Mouse (Mus musculus): Measurements from ENCODE around the gene Tfe3. TPM values are rescaled to one million over a fixed set of nuclear protein-coding genes. Genes with fewer than 3 reads are reported as not detected.
A peak's percentile ranks its signal among the peaks of the same experiment; 100 is the strongest.

The Tfe3 gene
- polyA plus RNA-seq, 1 experiment from 2014 or later = 30.9 TPM

DNA sequence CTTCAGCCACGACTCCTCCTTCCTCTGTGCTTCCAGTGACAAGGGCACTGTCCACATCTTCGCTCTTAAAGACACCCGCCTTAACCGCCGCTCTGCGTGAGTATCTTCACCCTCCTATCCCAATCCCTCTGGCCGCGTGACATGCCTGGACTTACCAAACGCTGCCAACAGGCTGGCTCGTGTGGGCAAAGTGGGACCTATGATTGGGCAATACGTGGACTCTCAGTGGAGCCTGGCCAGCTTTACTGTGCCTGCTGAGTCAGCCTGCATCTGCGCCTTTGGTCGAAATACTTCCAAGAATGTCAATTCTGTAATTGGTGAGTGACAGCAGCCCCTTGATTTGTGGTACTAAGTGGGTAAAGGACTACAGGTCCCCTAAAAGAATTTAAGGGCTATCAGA lies 35.2 kb upstream of the Tfe3 start:
- WGBS = 90% methylated on average over 13 of the region's 13 CpGs
- H3K9ac ChIP-seq (replicated peaks; ENCODE audit: low read length) = no peak overlapping the region
- no peak for ATAC-seq (ENCODE audit: low FRiP score, low TSS enrichment)

GRCm38 (mm10) chrX:7728215-7728921 lies 34.0 kb upstream of the Tfe3 start, which contains the start of gene Praf2:
Gene Praf2, plus strand, starts transcription at chrX:7728439.
- H3K27me3 ChIP-seq (ENCODE audit: insufficient read depth, low read length) = no peaks in the 10 kb centered on the region
- 20% methylated on average over 42 of the region's 42 CpGs for WGBS
- peak within 1 kb of the TSS; percentile 71 for H3K27ac ChIP-seq (ENCODE audit: low read length)
- H3K36me3 ChIP-seq (ENCODE audit: insufficient read depth, low read length) = peaks cover 20% of the 10 kb centered on the region; the same call in 1 of the 2 replicates
- peak within 1 kb of the TSS; percentile 58 for H3K4me2 ChIP-seq (replicated peaks; ENCODE audit: low read depth, low read length)
- ATAC-seq (ENCODE audit: low FRiP score, low TSS enrichment) = peak; percentile 94
- peak within 1 kb of the TSS; percentile 55 for H3K9ac ChIP-seq (replicated peaks; ENCODE audit: low read length)
- H3K4me1 ChIP-seq (ENCODE audit: insufficient read depth, low read length) = no peaks in the 10 kb centered on the region
- no peaks in the 10 kb centered on the region for H3K9me3 ChIP-seq (ENCODE audit: low read length)
- peak within 1 kb of the TSS; percentile 53 for H3K4me3 ChIP-seq (ENCODE audit: low read length)

More for the DNA sequence above, 35.2 kb upstream of the Tfe3 start:
- Histone ChIP-seq H3K36me3 (ENCODE audit: insufficient read depth, low read length) (peaks cover 20% of the 10 kb centered on the region; the same call in 1 of the 2 replicates), H3K27me3 (ENCODE audit: insufficient read depth, low read length) (no peaks in the 10 kb centered on the region), H3K27ac (ENCODE audit: low read length) (no peak overlapping the region), H3K4me1 (ENCODE audit: insufficient read depth, low read length) (peaks cover 6% of the 10 kb centered on the region; the same call in 1 of the 2 replicates), H3K9me3 (ENCODE audit: low read length) (no peaks in the 10 kb centered on the region), H3K4me3 (ENCODE audit: low read length) (no peak overlapping the region), H3K4me2 (replicated peaks; ENCODE audit: low read depth, low read length) (no peak overlapping the region)

- peak overlapping the region; percentile 52 for H3K9ac ChIP-seq (replicated peaks; ENCODE audit: low read length)
- peak overlapping the region; percentile 58 for H3K4me2 ChIP-seq (replicated peaks; ENCODE audit: low read depth, low read length)
- no peaks in the 10 kb centered on the region for H3K4me1 ChIP-seq (ENCODE audit: insufficient read depth, low read length)
- H3K27me3 ChIP-seq (ENCODE audit: insufficient read depth, low read length) = no peaks in the 10 kb centered on the region
- no peak overlapping the region for H3K27ac ChIP-seq (ENCODE audit: low read length)
- H3K9me3 ChIP-seq (ENCODE audit: low read length) = no peaks in the 10 kb centered on the region
- WGBS = 33% methylated on average over 4 of the region's 4 CpGs
- H3K36me3 ChIP-seq (ENCODE audit: insufficient read depth, low read length) = peaks cover 18% of the 10 kb centered on the region; the same call in 1 of the 2 replicates
- H3K4me3 ChIP-seq (ENCODE audit: low read length) = peak overlapping the region; percentile 53
- no peak for ATAC-seq (ENCODE audit: low FRiP score, low TSS enrichment)
These were observed 33.5 kb upstream of the Tfe3 start for GRCm38 (mm10) chrX:7728922-7729265.

GRCm38 (mm10) chrX:7733571-7734156 lies 28.7 kb upstream of the Tfe3 start:
- H3K4me3 ChIP-seq (ENCODE audit: low read length) = no peak overlapping the region
- H3K4me1 ChIP-seq (ENCODE audit: insufficient read depth, low read length) = no peaks in the 10 kb centered on the region
- ATAC-seq (ENCODE audit: low FRiP score, low TSS enrichment) = peak; percentile 16; the same call in 1 of the 2 replicates
- H3K9me3 ChIP-seq (ENCODE audit: low read length) = no peaks in the 10 kb centered on the region
- no peak overlapping the region for H3K27ac ChIP-seq (ENCODE audit: low read length)
- no peaks in the 10 kb centered on the region for H3K36me3 ChIP-seq (ENCODE audit: insufficient read depth, low read length)
- no peaks in the 10 kb centered on the region for H3K27me3 ChIP-seq (ENCODE audit: insufficient read depth, low read length)
- no peak overlapping the region for H3K9ac ChIP-seq (replicated peaks; ENCODE audit: low read length)
- WGBS = 34% methylated on average over 21 of the region's 26 CpGs
- H3K4me2 ChIP-seq (replicated peaks; ENCODE audit: low read depth, low read length) = no peak overlapping the region

GRCm38 (mm10) chrX:7739336-7740081 lies 22.9 kb upstream of the Tfe3 start:
- H3K27me3 ChIP-seq (ENCODE audit: insufficient read depth, low read length) = no peaks in the 10 kb centered on the region
- H3K4me2 ChIP-seq (replicated peaks; ENCODE audit: low read depth, low read length) = peak overlapping the region; percentile 27
- H3K36me3 ChIP-seq (ENCODE audit: insufficient read depth, low read length) = no peaks in the 10 kb centered on the region
- peak overlapping the region; percentile 3; the same call in 1 of the 2 replicates for H3K4me3 ChIP-seq (ENCODE audit: low read length)
- no peaks in the 10 kb centered on the region for H3K4me1 ChIP-seq (ENCODE audit: insufficient read depth, low read length)
- no peaks in the 10 kb centered on the region for H3K9me3 ChIP-seq (ENCODE audit: low read length)
- H3K27ac ChIP-seq (ENCODE audit: low read length) = peak overlapping the region; percentile 75; the same call in 1 of the 2 replicates
- WGBS = 64% methylated on average over 14 of the region's 14 CpGs
- ATAC-seq (ENCODE audit: low FRiP score, low TSS enrichment) = peak; percentile 73; the same call in 1 of the 2 replicates
- H3K9ac ChIP-seq (replicated peaks; ENCODE audit: low read length) = 0 out of 2 replicates have a peak overlapping the region, but pooled peaks have one; percentile 0

DNA sequence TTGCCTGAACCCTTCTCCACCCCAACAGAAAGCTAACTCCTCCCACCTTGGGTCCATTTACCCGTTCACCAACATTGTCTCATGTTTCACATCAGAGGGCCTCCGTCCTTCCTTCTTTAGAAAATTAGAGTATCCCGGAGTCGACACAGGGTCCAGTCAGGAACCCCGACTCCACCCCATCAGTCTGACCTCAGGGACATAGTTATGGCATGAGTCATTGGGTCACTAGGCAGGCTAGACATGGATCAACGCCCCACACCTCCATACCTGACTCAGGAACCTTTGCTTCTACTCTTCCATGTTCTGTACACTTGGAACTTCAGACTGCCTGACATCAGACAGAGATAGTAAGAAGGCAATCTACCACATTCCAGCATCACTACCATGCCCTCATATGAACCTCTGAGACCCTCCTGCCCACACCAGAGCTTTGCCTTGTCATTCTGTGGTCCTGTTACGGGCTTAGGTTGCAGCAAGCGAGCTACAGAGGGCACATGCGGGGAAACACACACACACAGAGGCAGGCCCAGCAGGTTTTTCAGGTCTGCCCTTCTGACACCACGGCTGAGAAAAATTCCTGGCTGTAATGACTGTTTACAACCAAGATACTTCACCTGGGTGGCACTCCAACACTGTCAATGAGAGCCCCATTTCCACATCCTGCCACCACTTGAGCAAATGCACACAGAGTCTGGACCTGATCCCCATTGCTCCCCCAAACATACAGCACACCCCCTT lies 22.1 kb upstream of the Tfe3 start:
- Histone ChIP-seq H3K4me3 (ENCODE audit: low read length) (peak overlapping the region; percentile 28), H3K27ac (ENCODE audit: low read length) (peak overlapping the region; percentile 75), H3K27me3 (ENCODE audit: insufficient read depth, low read length) (no peaks in the 10 kb centered on the region), H3K9ac (replicated peaks; ENCODE audit: low read length) (no peak overlapping the region), H3K4me1 (ENCODE audit: insufficient read depth, low read length) (no peaks in the 10 kb centered on the region), H3K9me3 (ENCODE audit: low read length) (no peaks in the 10 kb centered on the region), H3K36me3 (ENCODE audit: insufficient read depth, low read length) (no peaks in the 10 kb centered on the region), H3K4me2 (replicated peaks; ENCODE audit: low read depth, low read length) (peak overlapping the region; percentile 27)
- ATAC-seq (ENCODE audit: low FRiP score, low TSS enrichment) = peak; percentile 50
- WGBS = 41% methylated on average over 10 of the region's 10 CpGs

- H3K27me3 ChIP-seq (ENCODE audit: insufficient read depth, low read length) = no peaks in the 10 kb centered on the region
- no peaks in the 10 kb centered on the region for H3K4me1 ChIP-seq (ENCODE audit: insufficient read depth, low read length)
- H3K9me3 ChIP-seq (ENCODE audit: low read length) = no peaks in the 10 kb centered on the region
- WGBS = 71% methylated on average over 5 of the region's 5 CpGs
- peak; percentile 52; the same call in 1 of the 2 replicates for ATAC-seq (ENCODE audit: low FRiP score, low TSS enrichment)
- no peaks in the 10 kb centered on the region for H3K36me3 ChIP-seq (ENCODE audit: insufficient read depth, low read length)
- H3K9ac ChIP-seq (replicated peaks; ENCODE audit: low read length) = no peak overlapping the region
- H3K4me2 ChIP-seq (replicated peaks; ENCODE audit: low read depth, low read length) = peak overlapping the region; percentile 26; the same call in 1 of the 2 replicates
- H3K27ac ChIP-seq (ENCODE audit: low read length) = peak overlapping the region; percentile 75
- peak overlapping the region; percentile 28 for H3K4me3 ChIP-seq (ENCODE audit: low read length)
These were observed 21.3 kb upstream of the Tfe3 start for GRCm38 (mm10) chrX:7741103-7741502.

- no peaks in the 10 kb centered on the region for H3K4me1 ChIP-seq (ENCODE audit: insufficient read depth, low read length)
- no peak overlapping the region for H3K9ac ChIP-seq (replicated peaks; ENCODE audit: low read length)
- WGBS = 54% methylated on average over 5 of the region's 5 CpGs
- H3K4me2 ChIP-seq (replicated peaks; ENCODE audit: low read depth, low read length) = no peak overlapping the region
- ATAC-seq (ENCODE audit: low FRiP score, low TSS enrichment) = no peak
- no peaks in the 10 kb centered on the region for H3K36me3 ChIP-seq (ENCODE audit: insufficient read depth, low read length)
- H3K9me3 ChIP-seq (ENCODE audit: low read length) = no peaks in the 10 kb centered on the region
- H3K27me3 ChIP-seq (ENCODE audit: insufficient read depth, low read length) = no peaks in the 10 kb centered on the region
- H3K27ac ChIP-seq (ENCODE audit: low read length) = no peak overlapping the region
- H3K4me3 ChIP-seq (ENCODE audit: low read length) = no peak overlapping the region
These were observed 18.9 kb upstream of the Tfe3 start for GRCm38 (mm10) chrX:7743470-7743869.

GRCm38 (mm10) chrX:7744940-7745339 lies 17.4 kb upstream of the Tfe3 start:
- Histone ChIP-seq H3K9ac (replicated peaks; ENCODE audit: low read length) (no peak overlapping the region), H3K4me2 (replicated peaks; ENCODE audit: low read depth, low read length) (no peak overlapping the region), H3K36me3 (ENCODE audit: insufficient read depth, low read length) (no peaks in the 10 kb centered on the region), H3K4me1 (ENCODE audit: insufficient read depth, low read length) (no peaks in the 10 kb centered on the region), H3K27me3 (ENCODE audit: insufficient read depth, low read length) (no peaks in the 10 kb centered on the region), H3K27ac (ENCODE audit: low read length) (no peak overlapping the region), H3K9me3 (ENCODE audit: low read length) (no peaks in the 10 kb centered on the region), H3K4me3 (ENCODE audit: low read length) (no peak overlapping the region)
- ATAC-seq (ENCODE audit: low FRiP score, low TSS enrichment) = no peak
- WGBS = 59% methylated on average over 1 of the region's 1 CpGs
